Mouse (Mus musculus) embryonic facial prominence, embryonic 11.5 days (tissue): ENCODE measurements around the gene Rhox4g. TPM values are rescaled to one million over a fixed set of nuclear protein-coding genes. Genes with fewer than 3 reads are reported as not detected.

Experiments used
- polyA plus RNA-seq: library from polyadenylated mRNA; unstranded; fragments of >200 nt; fragmentation: Nextera tagmentation; extraction: Ambion mirVana; gene quantifications from 2 replicates; pipeline ENCODE4 v1.2.1, GENCODE M21; 2014

Rhox4g gene
- polyA plus RNA-seq, 1 experiment from 2014 or later: not detected

Other genes with a start within 250 kb of the Rhox4g start
- gene Rhox2b, start 239.3 kb downstream of the Rhox4g start, polyA plus RNA-seq: not detected in 2 replicates
- gene Rhox4b, start 218.8 kb downstream of the Rhox4g start, polyA plus RNA-seq: 0.85 and 0.86 TPM in 2 replicates
- gene Rhox2c, start 197.6 kb downstream of the Rhox4g start, polyA plus RNA-seq: 1.00 and 1.2 TPM in 2 replicates
- gene Rhox3c, start 192.7 kb downstream of the Rhox4g start, polyA plus RNA-seq: not detected in 2 replicates
- not detected in 2 replicates for gene Rhox4c, start 171.0 kb downstream of the Rhox4g start, polyA plus RNA-seq
- gene Rhox2d, start 157.9 kb downstream of the Rhox4g start, polyA plus RNA-seq: 0.43 TPM in 1 of 2 replicates, not detected in the other
- gene Rhox4d, start 137.0 kb downstream of the Rhox4g start, polyA plus RNA-seq: not detected in 2 replicates
- gene Rhox2e, start 120.9 kb downstream of the Rhox4g start, polyA plus RNA-seq: not detected in 2 replicates
- not detected in 2 replicates for gene Rhox3e, start 109.3 kb downstream of the Rhox4g start, polyA plus RNA-seq
- 0.24 TPM in 1 of 2 replicates, not detected in the other for gene Rhox4e, start 93.9 kb downstream of the Rhox4g start, polyA plus RNA-seq
- 0.38 and 0.98 TPM in 2 replicates for gene Rhox2f, start 79.9 kb downstream of the Rhox4g start, polyA plus RNA-seq
- gene Rhox3f, start 70.3 kb downstream of the Rhox4g start, polyA plus RNA-seq: not detected in 2 replicates
- not detected in 2 replicates for gene Rhox4f, start 43.6 kb downstream of the Rhox4g start, polyA plus RNA-seq
- not detected in 2 replicates for gene Rhox3g, start 22.7 kb downstream of the Rhox4g start, polyA plus RNA-seq
- not detected in 2 replicates for gene Rhox2g, start 7.9 kb downstream of the Rhox4g start, polyA plus RNA-seq
- not detected in 2 replicates for gene Rhox3h, start 17.4 kb upstream of the Rhox4g start, polyA plus RNA-seq
- not detected in 2 replicates for gene Rhox2h, start 21.9 kb upstream of the Rhox4g start, polyA plus RNA-seq
- 1.8 and 2.1 TPM in 2 replicates for gene Rhox5, start 153.5 kb upstream of the Rhox4g start, polyA plus RNA-seq
- not detected in 2 replicates for gene Rhox6, start 175.6 kb upstream of the Rhox4g start, polyA plus RNA-seq
- gene Rhox7a, start 180.4 kb upstream of the Rhox4g start, polyA plus RNA-seq: not detected in 2 replicates
- gene Rhox8, start 227.6 kb upstream of the Rhox4g start, polyA plus RNA-seq: not detected in 2 replicates
- not detected in 2 replicates for gene Rhox7b, start 245.9 kb upstream of the Rhox4g start, polyA plus RNA-seq